Mouse (Mus musculus) CH12.LX (cell line): Measurements from ENCODE around the gene Sgms1. TPM values are rescaled to one million over a fixed set of nuclear protein-coding genes. Genes with fewer than 3 reads are reported as not detected.

Experiments used
- DNase-seq: peaks from one replicate; pipeline ENCODE4 v3.0.0-alpha.2; 2013; ENCODE audit errors: extremely low read depth
- H3K27ac ChIP-seq: 2 replicates; pipeline ENCODE4 v1.5.1; 2012; ENCODE audit warnings: low read depth, mild to moderate bottlenecking, control low read depth, moderate library complexity; ENCODE audit not compliant: insufficient read depth
- H3K27me3 ChIP-seq: replicated peaks from 2 replicates; pipeline ENCODE3; 2012; ENCODE audit warnings: inconsistent platforms
- H3K36me3 ChIP-seq, 2 experiments: replicated peaks in 1 of 2; 2 replicates each; pipeline versions ENCODE3 to v1.6.1; 2012; ENCODE audit warnings: inconsistent platforms in 1 of 2, low read length in 1 of 2, mild to moderate bottlenecking in 1 of 2, mixed read lengths in 1 of 2, moderate library complexity in 1 of 2; ENCODE audit not compliant: control insufficient read depth in 1 of 2, insufficient read depth in 1 of 2
- H3K4me1 ChIP-seq, 2 experiments: 2 replicates each; pipeline ENCODE4 v1.6.1; 2012; ENCODE audit warnings: inconsistent platforms in 1 of 2, moderate library complexity in 1 of 2; ENCODE audit not compliant: insufficient read depth in 2 of 2, control insufficient read depth in 1 of 2
- H3K4me2 ChIP-seq: 2 replicates; pipeline ENCODE4 v1.6.1; 2012; ENCODE audit warnings: low read depth, mild to moderate bottlenecking, control low read depth; ENCODE audit not compliant: poor library complexity, insufficient read depth, severe bottlenecking
- H3K4me3 ChIP-seq, 3 experiments: fragments of 150-350 bp in 1 of 3; sonication (generic) in 1 of 3; replicated peaks in 1 of 3; 2 replicates each; pipeline versions ENCODE3 to v1.5.1; 2011 to 2012; ENCODE audit warnings: low read depth in 2 of 3, low read length in 2 of 3, mild to moderate bottlenecking in 2 of 3, moderate library complexity in 2 of 3, control low read depth in 1 of 3, improper control_type of control experiment in 1 of 3, inconsistent platforms in 1 of 3, mixed read lengths in 1 of 3; ENCODE audit not compliant: poor library complexity in 1 of 3
- H3K79me2 ChIP-seq: replicated peaks from 2 replicates; pipeline ENCODE4 v1.6.1; 2012; ENCODE audit warnings: mild to moderate bottlenecking, moderate library complexity; ENCODE audit not compliant: control insufficient read depth, poor library complexity, insufficient read depth, severe bottlenecking; ENCODE audit errors: extremely low read depth
- H3K9ac ChIP-seq: 2 replicates; pipeline ENCODE4 v1.6.1; 2012; ENCODE audit warnings: low read depth, mild to moderate bottlenecking, control low read depth, moderate library complexity; ENCODE audit not compliant: insufficient read depth
- H3K9me3 ChIP-seq: replicated peaks from 2 replicates; pipeline ENCODE3; 2012; ENCODE audit warnings: low read length, inconsistent platforms, mixed read lengths
- BHLHE40 ChIP-seq: IDR thresholded peaks from 2 replicates; pipeline ENCODE4 v1.6.1; 2011; ENCODE audit warnings: mild to moderate bottlenecking, low read depth, low read length, improper control_type of control experiment
- CHD1 ChIP-seq: IDR thresholded peaks from 2 replicates; pipeline ENCODE4 v1.6.1; 2012; ENCODE audit warnings: low read depth, low read length, improper control_type of control experiment, inconsistent platforms
- CHD2 ChIP-seq: IDR thresholded peaks from 2 replicates; pipeline ENCODE4 v1.6.1; 2011; ENCODE audit warnings: low read length, improper control_type of control experiment
- CTCF ChIP-seq, 2 experiments: IDR thresholded peaks in 1 of 2; conservative IDR thresholded peaks in 1 of 2; 2 replicates each; pipeline ENCODE4 v1.5.1; 2011 to 2012; ENCODE audit warnings: low read depth in 2 of 2, low read length in 2 of 2, improper control_type of control experiment in 1 of 2, inconsistent platforms in 1 of 2, mild to moderate bottlenecking in 1 of 2, moderate library complexity in 1 of 2
- E2F4 ChIP-seq: IDR thresholded peaks from 2 replicates; pipeline ENCODE4 v1.6.1; 2011; ENCODE audit warnings: low read depth, low read length, improper control_type of control experiment; ENCODE audit not compliant: insufficient replicate concordance
- ELF1 ChIP-seq: IDR thresholded peaks from 2 replicates; pipeline ENCODE4 v1.6.1; 2014; ENCODE audit warnings: low read depth, mild to moderate bottlenecking, inconsistent platforms, low read length, improper control_type of control experiment
- EP300 ChIP-seq: IDR thresholded peaks from 2 replicates; pipeline ENCODE4 v1.6.1; 2011; ENCODE audit warnings: low read length, improper control_type of control experiment
- ETS1 ChIP-seq: conservative IDR thresholded peaks from 2 replicates; pipeline ENCODE4 v1.6.1; 2012; ENCODE audit warnings: low read depth, mild to moderate bottlenecking, inconsistent platforms, low read length, improper control_type of control experiment, moderate library complexity
- GABPA ChIP-seq: IDR thresholded peaks from 2 replicates; pipeline ENCODE4 v1.6.1; 2012; ENCODE audit warnings: low read depth, low read length, improper control_type of control experiment, inconsistent platforms; ENCODE audit not compliant: insufficient replicate concordance
- HCFC1 ChIP-seq: IDR thresholded peaks from 2 replicates; pipeline ENCODE4 v1.6.1; 2012; ENCODE audit warnings: low read depth, mild to moderate bottlenecking, inconsistent platforms, low read length, improper control_type of control experiment
- JUN ChIP-seq: IDR thresholded peaks from 2 replicates; pipeline ENCODE4 v1.6.1; 2011; ENCODE audit warnings: low read depth, mild to moderate bottlenecking, low read length, improper control_type of control experiment, moderate library complexity; ENCODE audit not compliant: insufficient read depth
- JUND ChIP-seq: conservative IDR thresholded peaks from 2 replicates; pipeline ENCODE4 v1.6.1; 2011; ENCODE audit warnings: low read depth, low read length, improper control_type of control experiment
- KAT2A ChIP-seq: IDR thresholded peaks from 2 replicates; pipeline ENCODE4 v1.6.1; 2012; ENCODE audit warnings: low read length, improper control_type of control experiment, inconsistent platforms; ENCODE audit not compliant: insufficient replicate concordance
- MAFK ChIP-seq: IDR thresholded peaks from 2 replicates; pipeline ENCODE4 v1.6.1; 2011; ENCODE audit warnings: low read length, improper control_type of control experiment; ENCODE audit not compliant: insufficient replicate concordance
- MAZ ChIP-seq: IDR thresholded peaks from 2 replicates; pipeline ENCODE4 v1.6.1; 2012; ENCODE audit warnings: low read depth, mild to moderate bottlenecking, inconsistent platforms, low read length, improper control_type of control experiment, moderate library complexity
- MEF2A ChIP-seq: IDR thresholded peaks from 2 replicates; pipeline ENCODE4 v1.6.1; 2014; ENCODE audit warnings: low read depth, mild to moderate bottlenecking, inconsistent platforms, low read length, improper control_type of control experiment, borderline replicate concordance
- MXI1 ChIP-seq: IDR thresholded peaks from 2 replicates; pipeline ENCODE4 v1.6.1; 2011; ENCODE audit warnings: mild to moderate bottlenecking, low read depth, low read length, improper control_type of control experiment
- MYC ChIP-seq: IDR thresholded peaks from 2 replicates; pipeline ENCODE4 v1.6.1; 2011; ENCODE audit warnings: low read depth, mild to moderate bottlenecking, improper control_type of control experiment, low read length
- POLR2A ChIP-seq: IDR thresholded peaks from 2 replicates; pipeline ENCODE4 v1.6.1; 2011; ENCODE audit warnings: low read depth, mild to moderate bottlenecking, improper control_type of control experiment, low read length
- POLR2AphosphoS2 ChIP-seq: IDR thresholded peaks from 2 replicates; pipeline ENCODE4 v1.6.1; 2011; ENCODE audit warnings: low read depth, low read length, improper control_type of control experiment
- RAD21 ChIP-seq: IDR thresholded peaks from 2 replicates; pipeline ENCODE4 v1.6.1; 2011; ENCODE audit warnings: low read depth, mild to moderate bottlenecking, low read length, improper control_type of control experiment, moderate library complexity
- RCOR1 ChIP-seq: conservative IDR thresholded peaks from 2 replicates; pipeline ENCODE4 v1.6.1; 2012; ENCODE audit warnings: low read depth, mild to moderate bottlenecking, inconsistent platforms, low read length, improper control_type of control experiment
- SMC3 ChIP-seq: IDR thresholded peaks from 2 replicates; pipeline ENCODE4 v1.6.1; 2011; ENCODE audit warnings: low read depth, low read length, improper control_type of control experiment
- TBP ChIP-seq: conservative IDR thresholded peaks from 2 replicates; pipeline ENCODE4 v1.6.1; 2011; ENCODE audit warnings: low read depth, low read length, improper control_type of control experiment
- USF1 ChIP-seq: IDR thresholded peaks from 2 replicates; pipeline ENCODE4 v1.6.1; 2014; ENCODE audit warnings: low read depth, mild to moderate bottlenecking, inconsistent platforms, low read length, improper control_type of control experiment
- USF2 ChIP-seq: conservative IDR thresholded peaks from 2 replicates; pipeline ENCODE4 v1.6.1; 2011; ENCODE audit warnings: low read depth, low read length, improper control_type of control experiment
- dilution Hi-C: fragments of 300-500 bp; cut with MboI; formaldehyde crosslinking; loops from 2 replicates; pipeline ENCODE4 v1.14.3; 2020; ENCODE audit warnings: low sequenced_read_pairs; ENCODE audit not compliant: extremely low pct_unique_long_range_greater_than_20kb, extremely low pct_ligation_motif_present
- in situ Hi-C: fragments of 300-500 bp; cut with MboI; formaldehyde crosslinking; loops from 3 replicates; pipeline ENCODE4 v1.14.3; 2019; ENCODE audit warnings: low sequenced_read_pairs, low pct_ligation_motif_present, low pct_unique_long_range_greater_than_20kb, mixed read lengths
- polyA plus RNA-seq: library from polyadenylated mRNA; unstranded; fragments of >175 nt; gene quantifications from 2 replicates; pipeline ENCODE4 v1.2.1, GENCODE M21; 2012; ENCODE audit warnings: low read depth; ENCODE audit not compliant: insufficient read length
- total RNA-seq, 2 experiments: library from RNA; depleted of rRNA; stranded (reverse); fragments of 300-350 nt in 1 of 2; fragments of >200 nt in 1 of 2; gene quantifications; 2 replicates each; pipeline ENCODE4 v1.2.3; 2012 to 2014

The Sgms1 gene
- total and polyA plus RNA-seq, 3 experiments, result 1.4 to 1.8 (median 1.8) TPM

DNA sequence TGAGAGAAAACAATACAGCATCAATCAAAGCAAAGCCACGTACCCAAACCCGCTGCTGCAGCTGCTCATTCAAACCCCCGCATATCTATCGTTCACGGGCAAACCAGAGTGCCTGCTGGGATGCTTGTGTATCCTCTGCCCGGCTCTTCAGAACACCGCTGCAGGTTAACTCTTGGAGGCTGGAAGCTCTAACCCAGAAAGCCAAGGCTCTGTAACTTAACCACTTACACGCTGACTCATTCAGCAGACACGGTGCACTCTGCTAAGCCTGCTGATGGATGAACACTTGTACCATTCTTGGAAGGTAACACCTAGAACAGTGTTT, 286.6 kb downstream of the Sgms1 start:
- Histone ChIP-seq H3K79me2 (no peaks in the 10 kb centered on the region), H3K4me1 (no peaks in the 10 kb centered on the region), H3K9ac (no peak overlapping the region), H3K4me2 (no peak overlapping the region), H3K27ac (no peak overlapping the region), H3K36me3 (no peaks in the 10 kb centered on the region), H3K4me3 (no peak overlapping the region), H3K9me3 (no peaks in the 10 kb centered on the region), H3K27me3 (no peaks in the 10 kb centered on the region)
- TF ChIP-seq TBP, result no peak
- TF ChIP-seq CHD1, result no peak
- no peak for TF ChIP-seq CTCF (conservative IDR thresholded peaks at IDR 0.05 in 1 of 2, IDR thresholded peaks at IDR 0.05 in 1 of 2; ENCODE audit: low read depth in 2 of 2, low read length in 2 of 2)
- no peak for TF ChIP-seq RCOR1
- no peak for TF ChIP-seq CHD2
- no peak for TF ChIP-seq HCFC1
- no peak for TF ChIP-seq MXI1
- no peak for TF ChIP-seq GABPA
- TF ChIP-seq EP300, result no peak
- no peak for TF ChIP-seq BHLHE40
- no peak for TF ChIP-seq KAT2A
- no peak for TF ChIP-seq MEF2A
- no peak for TF ChIP-seq USF1
- no peak for TF ChIP-seq MAFK
- TF ChIP-seq MYC, result no peak
- dilution Hi-C loops, result no loop called here
- in situ Hi-C loops, result no loop called here
- DNase-seq, result no peak

DNA sequence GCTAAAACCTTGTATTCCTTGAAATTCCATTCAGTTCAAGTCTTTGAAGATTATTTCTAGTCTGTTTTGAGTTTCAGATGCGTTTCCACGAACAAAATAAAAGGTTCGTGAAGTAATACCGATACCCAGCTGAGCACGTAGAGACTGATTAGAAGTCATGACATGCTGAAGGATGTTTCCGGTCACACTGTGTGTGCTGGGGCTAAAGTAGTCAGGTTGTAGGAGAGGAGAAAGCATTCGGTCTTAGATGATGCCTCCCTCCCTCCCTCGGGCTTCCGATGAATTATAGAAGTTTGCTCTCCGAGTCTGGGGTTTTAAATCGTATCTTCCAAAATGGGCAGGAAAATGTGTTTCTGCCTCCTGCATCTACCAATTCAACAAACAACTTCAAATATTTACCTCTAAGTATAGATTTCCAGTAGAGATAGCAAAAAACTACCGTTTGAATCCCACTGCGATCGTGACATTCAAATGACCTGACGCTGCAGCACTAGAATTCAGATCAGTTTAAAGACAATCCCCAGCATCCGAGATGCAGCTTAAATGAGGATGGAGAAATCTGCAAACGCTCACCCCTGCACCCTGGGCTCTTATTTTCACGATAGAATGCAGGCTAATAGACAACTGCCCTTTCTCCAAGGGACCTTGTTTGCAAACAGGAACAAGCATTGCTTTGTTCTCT, 287.1 kb downstream of the Sgms1 start:
- no peak overlapping the region for H3K27ac ChIP-seq
- no peak overlapping the region for H3K4me2 ChIP-seq
- in situ Hi-C loops, result no loop called here
- no peaks in the 10 kb centered on the region for H3K27me3 ChIP-seq
- no peaks in the 10 kb centered on the region for H3K9me3 ChIP-seq
- H3K9ac ChIP-seq, result no peak overlapping the region
- DNase-seq, result no peak
- no peaks in the 10 kb centered on the region for H3K36me3 ChIP-seq
- H3K79me2 ChIP-seq, result no peaks in the 10 kb centered on the region
- no peak for TF ChIP-seq RAD21
- TF ChIP-seq E2F4, result no peak
- TF ChIP-seq JUN, result no peak
- TF ChIP-seq SMC3, result no peak
- TF ChIP-seq BHLHE40, result no peak
- no peak for TF ChIP-seq MAZ
- no peak for TF ChIP-seq EP300
- TF ChIP-seq USF2, result no peak
- TF ChIP-seq HCFC1, result no peak
- TF ChIP-seq USF1, result no peak
- no peak for TF ChIP-seq JUND
- no peak for TF ChIP-seq MAFK
- no peak for TF ChIP-seq POLR2A
- no peak for TF ChIP-seq ETS1
- no peak for TF ChIP-seq MEF2A
- TF ChIP-seq POLR2AphosphoS2, result no peak
- no peak for TF ChIP-seq MXI1
- no peak for TF ChIP-seq CHD1
- TF ChIP-seq ELF1, result no peak
- TF ChIP-seq, all 38 proteins: peak for 0
- Histone ChIP-seq H3K4me3 (no peak overlapping the region), H3K4me1 (no peaks in the 10 kb centered on the region)
- dilution Hi-C loops, result no loop called here
